Mouse (Mus musculus): ENCODE measurements at regions not wholly inside any gene's neighbourhood (a gene's known extent, or its start where the extent isn't known, plus 50 kb on each side); places are given as distances from the start of the nearest gene placed in this dataset.

DNA sequence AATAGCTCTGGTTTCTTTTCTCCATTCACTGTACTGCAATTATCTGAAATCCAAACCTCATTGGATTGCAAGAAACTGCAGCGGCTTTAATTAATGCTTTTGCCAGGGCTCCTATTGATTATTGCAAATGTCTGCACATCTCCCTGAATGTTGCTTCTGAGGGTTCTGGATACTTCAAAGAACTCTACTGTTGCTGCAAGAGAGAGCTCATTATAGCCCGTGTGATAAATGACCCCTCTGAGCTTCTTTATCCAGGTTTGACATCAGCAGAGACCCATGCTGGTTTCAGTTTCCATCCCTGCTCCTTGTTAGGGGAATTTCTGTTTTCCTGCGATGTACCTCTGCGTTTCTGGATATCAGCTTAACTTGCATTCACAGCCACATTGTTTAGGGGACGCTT, 78.4 kb upstream of the Nav3 start:
- DNase-seq: no peak

DNA sequence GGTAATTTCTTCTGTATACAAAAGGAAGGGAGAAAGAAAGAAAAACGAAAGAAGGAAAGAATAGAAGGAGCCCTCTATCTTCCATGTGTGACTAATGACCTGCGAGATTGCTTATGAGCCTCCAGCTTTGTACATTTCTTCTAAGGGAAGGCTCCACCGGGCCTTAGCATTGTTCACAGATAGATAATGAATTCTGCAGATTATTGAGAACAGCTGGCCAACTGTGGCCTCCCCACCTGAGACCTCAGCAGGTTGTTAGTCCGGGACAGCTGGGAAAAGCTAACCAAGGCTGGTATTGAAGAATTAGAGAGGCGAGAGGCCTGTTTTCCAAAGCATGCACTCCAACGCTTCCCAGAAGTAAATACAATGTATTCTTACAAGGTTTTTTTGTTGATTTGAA, 86.7 kb upstream of the Nav3 start:
- DNase-seq: no peak

DNA sequence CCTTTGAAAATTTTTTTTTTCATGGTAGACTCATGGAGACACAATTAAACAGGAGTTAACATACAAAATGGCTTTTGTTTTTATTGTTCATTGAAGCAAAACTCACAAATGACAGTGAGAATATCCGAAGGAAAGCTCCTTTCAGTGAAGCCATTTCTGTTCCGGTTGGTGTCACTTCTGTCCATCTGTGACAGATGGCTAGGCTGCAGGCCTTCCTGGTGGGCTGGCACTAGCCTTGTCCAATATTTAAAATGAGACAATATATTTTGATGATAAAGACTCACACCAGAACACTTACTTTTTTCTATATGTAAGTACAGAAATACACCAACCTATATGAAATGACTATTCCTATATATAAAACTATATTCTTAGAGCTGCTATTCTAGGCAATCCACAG, 92.4 kb upstream of the Nav3 start:
- no peak for DNase-seq

DNA sequence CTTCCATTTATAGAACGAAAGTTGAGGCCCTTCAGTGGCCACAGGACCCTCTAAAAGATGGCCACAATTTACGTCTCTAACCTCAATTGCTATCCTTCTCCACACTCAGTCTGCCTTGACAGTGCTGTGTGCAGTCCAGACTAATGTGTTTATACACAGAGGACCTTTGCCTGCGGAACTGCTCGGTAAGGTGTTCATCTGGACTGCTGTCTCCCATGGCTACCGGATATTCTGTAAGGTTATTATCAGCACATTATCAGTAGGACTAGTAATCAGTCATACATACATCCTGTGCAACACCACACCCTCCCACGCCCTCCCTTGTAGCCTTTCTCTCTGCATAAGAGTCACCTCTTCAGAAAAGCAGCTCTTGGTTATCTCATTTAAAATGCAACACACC, 98.0 kb upstream of the Nav3 start:
- DNase-seq: no peak

DNA sequence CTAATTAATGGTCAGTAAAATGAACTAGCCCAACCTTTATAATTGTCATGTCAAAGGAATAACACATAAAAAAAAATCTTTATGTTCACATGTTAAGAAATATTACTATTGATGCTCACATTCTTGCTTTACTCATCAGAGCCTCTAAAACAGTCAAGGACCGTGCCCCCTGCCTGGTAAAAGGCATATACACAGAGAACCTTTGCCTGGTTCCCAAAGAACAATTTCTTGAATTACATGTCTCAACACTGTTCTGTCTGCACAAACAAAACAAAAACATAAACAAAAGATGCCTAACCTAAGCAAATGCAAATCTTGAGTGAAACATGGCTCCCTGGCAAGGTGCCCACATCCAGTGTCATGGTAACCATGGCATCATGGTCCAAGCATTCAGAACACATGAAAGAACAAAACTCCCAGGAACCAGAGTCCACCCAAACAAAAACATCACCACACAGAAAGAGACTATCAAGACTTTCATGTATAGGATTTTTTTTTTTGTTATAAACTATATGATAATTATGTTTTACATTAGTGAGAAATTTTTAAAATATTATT, 100.4 kb upstream of the Nav3 start:
- no peak for DNase-seq

DNA sequence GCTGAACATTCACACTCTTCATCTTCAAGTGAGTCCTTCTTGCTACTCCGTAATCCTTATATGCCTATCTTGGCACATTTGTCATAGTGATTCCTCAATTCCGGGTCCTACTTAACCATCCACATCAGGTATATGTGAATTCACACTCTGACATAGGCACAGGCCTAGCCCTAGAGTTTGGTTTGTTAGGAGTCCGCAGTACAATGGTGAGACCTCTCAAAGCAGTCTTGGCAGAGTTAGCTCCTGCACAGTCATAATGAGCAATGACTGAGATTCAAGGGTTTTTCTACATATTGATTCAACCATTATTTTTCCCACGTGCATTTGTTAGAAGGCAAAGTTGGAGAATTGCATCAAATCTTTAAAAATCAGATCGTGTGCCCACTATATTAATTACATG, 107.1 kb upstream of the Nav3 start:
- DNase-seq: no peak

DNA sequence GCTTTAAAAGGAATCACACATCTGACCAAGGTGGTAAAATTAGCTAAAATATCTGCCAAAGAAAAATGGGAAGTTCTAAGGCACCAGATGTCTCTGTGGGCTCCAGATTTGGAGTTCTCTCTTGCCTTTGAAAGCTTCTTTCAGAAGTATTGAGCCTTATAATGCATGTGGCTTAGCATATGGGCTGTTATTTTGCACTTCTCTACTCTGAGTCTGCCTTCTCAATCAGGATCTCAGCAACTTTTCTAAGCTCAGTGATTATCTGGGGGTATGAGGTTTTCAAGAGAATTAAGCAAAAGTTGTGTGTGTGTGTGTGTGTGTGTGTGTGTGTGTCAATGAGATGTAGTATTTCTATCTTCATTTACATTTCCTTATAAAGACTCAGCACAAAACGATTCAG, 107.6 kb upstream of the Nav3 start:
- DNase-seq: no peak

DNA sequence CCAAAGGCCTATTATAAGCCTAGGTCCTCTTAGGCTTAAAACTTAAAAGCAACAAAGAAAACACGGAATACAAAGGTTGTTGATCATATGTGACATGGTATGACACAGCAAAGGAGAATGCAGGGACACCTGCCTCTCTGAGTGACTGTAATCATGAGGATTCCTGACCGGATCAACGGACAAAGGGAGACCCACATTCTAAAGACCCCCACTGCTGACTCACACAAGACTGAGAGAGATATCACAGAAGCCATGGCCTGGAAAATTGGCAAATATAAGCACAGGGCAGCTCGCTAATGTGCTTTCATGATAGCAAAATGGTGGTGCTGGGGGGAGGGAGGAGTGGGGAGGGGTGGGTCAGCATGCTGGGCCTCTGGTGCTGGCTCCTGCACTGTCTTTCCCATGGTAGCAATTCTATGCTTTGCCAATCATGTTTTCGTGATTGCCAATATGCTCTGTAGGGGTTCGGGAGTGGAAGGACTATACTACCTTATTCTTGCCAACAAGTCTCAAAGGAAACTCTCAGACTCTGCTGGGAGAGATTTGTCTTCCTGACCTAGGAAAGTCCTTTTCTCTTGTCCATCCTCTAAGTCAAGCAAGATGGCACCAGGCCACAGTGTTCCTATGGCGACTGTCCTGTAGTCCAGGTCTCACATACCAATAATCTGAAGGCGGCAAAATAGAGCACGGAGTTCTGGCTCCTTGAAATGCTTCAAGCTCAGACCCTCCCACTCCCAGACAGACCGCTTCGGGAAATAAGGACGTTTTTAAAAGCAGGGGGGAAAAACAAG, 110.5 kb upstream of the Nav3 start:
- no peak for DNase-seq

DNA sequence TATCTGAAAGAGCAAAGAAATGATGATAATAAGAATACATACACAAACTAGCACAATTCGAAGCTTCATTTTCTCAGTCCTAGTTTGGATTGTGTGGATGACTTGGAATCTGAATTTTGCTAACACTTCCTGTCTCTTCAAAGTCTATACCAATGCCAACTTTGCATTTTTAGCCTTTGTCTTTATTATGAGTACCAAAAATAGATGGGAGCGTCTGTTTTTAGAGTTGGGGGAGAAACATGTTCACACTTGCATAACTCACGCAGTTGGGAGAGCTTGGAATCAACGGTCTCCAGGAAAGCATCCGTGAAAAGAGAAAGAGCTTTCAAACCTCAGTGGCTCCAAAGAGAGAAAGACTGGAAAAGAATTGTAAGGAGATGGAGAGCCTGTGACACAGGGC, 114.5 kb upstream of the Nav3 start:
- DNase-seq: no peak

DNA sequence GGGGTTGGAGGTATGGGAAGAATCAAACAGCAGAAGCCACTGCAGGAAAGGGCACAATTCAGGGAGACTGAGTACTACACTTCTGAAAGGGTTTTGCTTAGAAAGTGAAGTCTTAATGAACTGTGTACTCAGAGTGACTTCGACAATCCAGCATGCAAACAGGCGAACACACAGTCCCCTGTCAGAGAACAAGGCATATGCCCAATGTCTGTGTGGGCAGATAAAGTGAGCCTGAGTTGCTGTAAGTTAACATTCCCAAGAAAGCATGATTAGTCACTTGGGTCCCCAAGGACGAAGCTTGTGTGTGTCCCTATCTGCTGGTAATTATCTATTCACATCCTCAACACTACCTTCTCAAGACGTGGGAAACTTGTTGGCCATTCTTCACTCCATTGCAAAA, 115.2 kb upstream of the Nav3 start:
- no peak for DNase-seq

DNA sequence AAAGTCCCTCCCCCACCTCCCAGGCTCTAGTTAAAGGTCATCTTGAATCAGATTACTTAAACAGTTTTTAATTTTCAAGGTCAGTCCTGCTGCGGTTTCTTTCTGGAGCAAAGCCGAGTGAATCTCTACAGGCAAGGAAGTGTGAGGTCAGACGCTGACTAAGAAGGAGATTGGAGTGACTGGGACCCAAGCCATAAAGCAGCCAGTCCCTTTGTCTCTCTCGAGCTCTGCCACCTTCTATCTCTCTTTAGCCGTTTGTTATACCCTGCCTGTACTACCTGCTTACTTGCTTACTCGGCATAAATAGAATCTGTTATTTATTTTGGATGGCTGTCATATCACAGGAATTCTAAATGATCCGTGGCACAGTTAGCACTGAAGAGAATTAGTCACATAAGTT, 117.5 kb upstream of the Nav3 start:
- no peak for DNase-seq

DNA sequence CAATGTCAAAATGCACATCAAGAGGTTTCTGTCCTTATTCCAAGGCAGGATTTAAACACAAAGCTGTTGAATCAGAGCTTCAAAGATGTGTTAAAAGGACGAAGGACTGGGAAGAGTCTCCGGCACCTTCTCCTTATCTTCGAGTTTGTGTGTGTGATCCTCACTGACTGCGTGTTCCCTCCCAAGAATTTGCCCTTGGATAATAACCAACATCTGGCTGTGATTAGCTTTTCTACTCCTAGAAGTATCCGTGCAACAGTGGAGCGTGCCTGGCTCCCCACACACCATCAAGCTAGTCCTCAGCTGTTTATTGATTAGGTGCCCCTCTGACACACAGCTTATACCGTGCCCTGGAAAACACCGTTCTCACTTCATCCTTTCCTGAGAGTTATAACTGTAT, 130.0 kb upstream of the Nav3 start:
- no peak for DNase-seq

DNA sequence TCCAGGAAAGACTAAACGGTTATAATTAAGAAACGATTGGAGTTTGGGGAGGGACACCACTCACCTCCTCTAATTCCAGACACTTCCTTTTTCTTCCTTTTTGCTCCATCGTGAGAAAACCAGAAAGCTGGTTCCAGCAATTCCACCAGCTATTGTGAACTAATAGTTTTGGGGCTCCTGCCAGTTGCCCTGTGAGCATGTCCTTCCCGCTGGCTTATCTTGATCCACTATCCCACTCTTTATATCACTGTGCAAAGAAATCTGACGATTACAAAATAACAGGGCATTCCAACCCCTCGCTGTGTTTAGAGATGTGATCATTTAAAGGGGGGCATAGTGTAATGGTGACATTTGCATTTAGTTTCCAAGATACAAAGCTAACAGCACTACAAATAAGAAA, 130.5 kb upstream of the Nav3 start:
- DNase-seq: no peak

DNA sequence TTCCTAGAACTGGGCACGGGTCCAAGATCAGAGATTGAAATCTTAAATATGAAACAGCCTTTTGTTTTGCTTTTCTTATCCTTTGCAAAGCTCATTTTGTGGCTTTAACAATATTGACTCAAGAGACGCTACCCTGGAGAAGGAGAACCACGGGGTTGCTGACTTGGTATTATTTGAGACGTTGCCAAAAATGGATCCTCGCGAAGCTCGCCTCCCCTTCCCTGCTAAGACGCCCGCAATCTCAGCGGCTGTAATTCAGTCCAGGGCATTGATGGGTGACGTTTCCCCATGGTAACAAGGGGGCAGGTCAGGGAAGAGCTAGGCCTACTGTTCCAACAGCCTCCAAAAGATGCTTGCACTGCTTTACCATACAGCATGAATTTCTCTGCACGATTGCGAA, 131.5 kb upstream of the Nav3 start:
- no peak for DNase-seq

DNA sequence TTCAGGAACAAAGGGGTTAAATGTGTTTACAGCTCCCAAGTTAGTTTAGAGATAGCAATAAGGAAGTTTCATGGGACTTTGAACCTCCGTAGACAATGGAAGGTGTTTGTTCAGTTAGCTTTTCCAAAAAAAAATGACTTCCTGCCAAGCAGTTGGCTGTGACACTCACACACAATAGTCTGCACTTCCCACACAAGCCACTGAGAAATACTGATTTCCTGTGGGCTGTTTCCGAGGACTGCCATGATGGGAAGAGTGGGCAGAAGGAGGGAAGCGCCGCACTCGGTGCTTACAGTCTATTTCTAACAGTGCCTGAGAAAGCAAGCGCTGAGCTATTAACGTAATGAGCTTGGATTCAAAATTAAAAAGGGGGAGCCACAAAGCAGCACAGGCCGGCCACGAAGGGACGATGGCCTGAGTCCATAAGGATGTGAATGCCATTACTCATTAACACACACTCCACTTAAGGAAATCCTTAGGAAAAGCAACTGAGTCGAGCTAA, 144.4 kb upstream of the Nav3 start:
- no peak for DNase-seq

DNA sequence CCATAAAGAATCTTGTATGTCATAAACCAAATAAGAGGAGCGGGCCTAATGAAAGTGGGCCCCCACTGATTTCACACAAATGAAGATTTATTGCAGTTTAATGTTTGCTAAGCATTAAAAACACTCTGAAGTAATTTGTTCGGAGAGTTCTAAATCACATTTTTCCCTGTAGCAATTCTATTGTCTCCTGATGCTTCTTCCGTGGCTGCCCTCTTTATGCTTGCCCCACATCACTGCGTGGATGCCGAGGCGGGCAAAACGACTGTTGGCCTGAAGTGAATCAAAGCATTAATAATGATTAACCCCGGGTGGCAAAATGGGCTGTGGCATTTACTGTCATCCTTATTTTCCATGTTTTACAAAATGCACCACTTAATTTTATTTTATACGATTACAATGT, 134.9 kb upstream of the E2f7 start:
- DNase-seq: no peak

DNA sequence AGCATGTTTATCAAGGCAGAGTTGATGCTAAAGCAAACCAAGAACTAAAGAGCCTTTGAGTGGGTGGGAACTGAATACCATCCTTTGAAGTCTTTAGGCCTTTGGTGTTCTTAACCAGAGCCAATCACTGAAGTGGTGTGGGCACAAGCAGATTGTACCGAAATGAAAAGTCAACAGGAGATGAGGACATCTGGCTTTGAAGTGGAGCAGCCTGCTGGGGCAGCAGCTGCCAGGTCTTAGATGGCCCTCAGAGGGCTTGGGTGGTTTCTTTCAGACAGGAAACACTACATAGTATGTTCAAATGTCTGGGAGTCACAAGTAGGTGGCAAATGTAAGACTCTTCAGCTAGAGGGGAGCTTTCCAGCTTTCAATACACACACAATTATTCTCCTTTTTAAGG, 128.2 kb upstream of the E2f7 start:
- no peak for DNase-seq

DNA sequence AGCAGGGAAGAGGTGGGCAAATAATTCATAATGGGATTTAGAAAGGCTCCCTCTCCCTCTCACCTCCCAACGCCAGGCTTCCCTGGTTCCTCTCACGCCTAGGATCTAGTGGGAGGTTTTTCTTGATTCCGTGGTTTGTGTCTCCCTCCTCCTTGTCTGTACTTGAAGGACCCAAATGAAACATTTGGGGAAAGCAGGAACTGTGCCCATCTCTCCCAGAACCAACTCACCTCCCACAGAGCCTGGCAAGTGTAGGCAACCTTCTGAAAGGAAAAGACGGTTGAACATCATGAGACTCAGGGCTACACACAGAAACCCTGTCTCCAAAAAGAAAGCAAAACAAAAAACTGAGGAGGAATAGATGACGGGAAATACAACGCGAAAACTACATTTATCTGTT, 126.0 kb upstream of the E2f7 start:
- no peak for DNase-seq

DNA sequence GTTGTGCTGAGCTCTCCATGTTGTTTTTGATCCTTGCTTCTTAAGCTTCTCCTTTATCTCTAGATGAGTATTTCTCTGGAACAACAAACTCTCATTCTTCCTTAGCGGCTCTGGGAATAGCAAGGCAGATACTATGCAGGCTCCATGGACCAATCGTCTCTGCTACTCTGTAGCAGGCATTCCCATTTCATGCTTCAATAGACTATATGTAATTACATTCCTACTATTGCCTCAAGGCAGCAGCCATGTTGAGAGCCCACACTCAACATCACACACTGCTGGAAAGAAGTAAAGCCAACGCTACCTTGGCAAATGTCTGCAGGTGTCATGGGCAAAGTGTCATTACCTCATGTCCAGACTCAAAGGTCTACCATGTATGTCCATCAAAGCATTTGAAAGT, 119.6 kb upstream of the E2f7 start:
- no peak for DNase-seq

DNA sequence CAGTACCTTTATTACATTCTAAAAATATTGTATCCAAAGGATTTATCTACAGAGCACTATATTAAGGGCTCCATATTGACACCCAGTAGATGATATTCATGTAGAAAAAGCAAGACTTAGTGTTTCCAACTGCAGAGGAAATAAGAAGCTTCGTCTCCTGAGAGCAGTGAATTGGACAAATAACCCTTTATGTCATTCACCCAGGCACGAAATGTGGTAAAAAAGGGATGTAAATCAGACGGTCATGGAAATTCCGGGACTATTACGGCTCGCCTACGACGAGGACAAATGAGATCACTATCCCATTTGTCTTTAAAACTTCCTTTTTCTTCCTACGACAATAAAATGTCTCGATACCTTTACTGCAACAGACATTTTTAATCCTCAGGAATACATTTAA, 104.8 kb upstream of the E2f7 start:
- DNase-seq: no peak

DNA sequence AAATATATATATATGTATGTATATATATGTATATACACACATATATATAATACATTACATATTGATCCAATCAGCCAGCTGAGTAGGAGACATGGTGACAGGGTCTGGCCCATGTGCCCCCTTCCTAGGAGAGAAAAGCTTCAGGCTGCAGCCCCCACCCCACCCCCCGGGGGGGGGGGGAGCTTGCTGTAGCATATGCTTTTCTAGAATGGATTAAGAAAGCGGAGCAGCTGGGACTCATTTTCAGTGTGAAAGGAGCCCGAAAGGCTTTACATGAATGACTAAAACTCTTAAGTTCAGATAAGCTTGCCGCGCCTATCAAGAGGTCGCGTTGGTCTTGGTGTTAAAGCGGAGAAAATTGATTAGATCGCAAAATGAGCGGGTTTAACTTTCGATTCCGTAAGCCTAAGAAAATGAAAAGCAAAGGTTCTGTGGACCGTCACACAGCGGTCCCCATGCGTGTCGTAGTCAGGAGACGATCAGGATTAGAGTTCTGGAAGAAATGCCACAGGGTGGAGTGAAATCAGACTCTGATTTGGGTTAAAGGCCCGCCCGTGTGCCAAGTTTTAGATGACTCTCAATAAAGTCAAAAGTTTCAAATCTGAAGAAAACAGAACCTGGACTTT, 103.1 kb upstream of the E2f7 start:
- no peak for DNase-seq

DNA sequence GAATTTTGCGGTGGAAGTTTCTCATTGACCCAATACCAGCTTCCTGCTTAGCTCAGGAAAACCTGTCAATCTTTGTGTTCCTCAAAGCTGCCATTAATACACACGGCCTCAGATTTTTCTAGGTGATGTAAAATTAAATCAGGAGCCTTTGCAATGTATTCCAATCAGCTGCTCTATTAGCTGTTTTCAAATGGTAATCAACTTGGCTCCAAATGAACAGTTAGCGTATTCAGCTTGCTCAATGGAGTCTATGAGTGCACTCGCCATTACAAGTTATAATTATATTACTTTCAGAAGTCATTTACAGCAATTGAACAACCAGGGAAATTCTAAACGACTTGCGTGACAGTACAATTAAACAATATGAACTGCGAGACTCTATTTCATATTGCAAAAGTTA, 97.6 kb upstream of the E2f7 start:
- DNase-seq: no peak

DNA sequence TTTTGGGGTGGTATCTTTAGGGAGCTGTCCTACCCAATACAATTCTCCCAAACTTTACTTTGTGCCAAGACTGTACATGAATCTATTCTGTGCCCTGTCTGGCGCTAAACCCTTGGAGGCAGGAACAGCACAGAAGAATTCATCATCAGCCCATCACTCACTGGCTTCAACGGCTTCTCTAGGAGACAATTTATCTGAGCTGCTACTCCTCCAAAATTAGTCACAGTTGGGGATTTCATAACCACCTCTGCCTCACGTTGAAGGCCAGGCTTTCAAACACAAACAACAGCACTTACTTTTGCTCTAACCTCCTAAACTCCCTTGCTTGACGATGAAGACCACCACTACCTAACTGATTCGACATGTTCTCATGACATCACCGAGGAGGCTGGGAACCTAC, 95.1 kb upstream of the E2f7 start:
- no peak for DNase-seq

DNA sequence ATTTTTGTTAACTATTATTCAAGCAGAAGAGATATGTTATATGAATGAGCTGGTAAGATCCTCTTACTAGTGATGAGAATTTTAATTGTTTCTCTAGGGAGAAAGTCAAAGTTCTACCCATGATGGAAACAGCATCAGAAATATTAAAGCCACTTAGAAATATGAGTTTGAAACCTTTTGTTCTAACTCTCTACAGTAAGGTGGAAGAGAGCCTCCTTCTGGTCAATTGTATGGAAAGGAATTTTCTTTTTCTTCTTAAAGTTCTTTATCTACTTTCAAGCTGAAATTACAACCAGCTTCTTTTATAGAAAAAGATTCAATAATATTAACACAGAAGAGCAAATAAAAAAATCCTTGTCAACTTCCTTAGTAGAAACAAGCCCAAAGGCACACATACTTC, 94.4 kb upstream of the E2f7 start:
- DNase-seq: no peak

DNA sequence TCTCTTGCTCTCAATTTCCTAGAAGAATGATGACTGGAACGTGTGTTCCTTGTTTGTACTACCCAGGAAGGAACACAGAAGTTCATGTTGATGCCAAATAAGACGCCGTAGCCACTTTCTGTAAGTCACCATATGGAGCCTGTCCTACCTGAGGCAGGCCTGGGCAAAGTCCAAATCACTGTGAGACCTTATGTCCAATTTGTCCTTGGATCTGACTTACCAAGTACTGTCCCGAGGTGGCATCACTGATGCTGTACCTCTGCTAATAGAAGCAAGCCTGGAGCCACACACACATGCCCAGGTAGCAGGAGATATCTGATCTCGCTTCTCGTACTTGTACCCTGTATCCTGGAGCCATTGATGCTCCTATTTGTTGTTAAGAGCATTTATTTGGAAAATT, 91.2 kb upstream of the E2f7 start:
- no peak for DNase-seq

Data from thymus, postnatal 14 days (tissue).